Mouse (Mus musculus) limb, embryonic 14.5 days (tissue): Measurements from ENCODE around the gene Msl1. TPM values are rescaled to one million over a fixed set of nuclear protein-coding genes. Genes with fewer than 3 reads are reported as not detected.
A peak's percentile ranks its signal among the peaks of the same experiment; 100 is the strongest.

ENCODE experiments used
- ATAC-seq: fragments of 200-750 bp; cut with Nextera tagmentation; 2 replicates; pipeline ENCODE4 v1.8.0; 2017; ENCODE audit warnings: low read depth, moderate number of reproducible peaks, moderate TSS enrichment; ENCODE audit not compliant: low FRiP score
- DNase-seq: peaks from one replicate; pipeline ENCODE4 v3.0.0-alpha.2; 2015; ENCODE audit warnings: low spot score
- H3K27ac ChIP-seq: fragments of 300-500 bp; sonication (generic); replicated peaks from 2 replicates; pipeline ENCODE4 v1.5.1; 2014; ENCODE audit warnings: low read depth, mild to moderate bottlenecking, low read length, moderate library complexity, mixed read lengths
- H3K27me3 ChIP-seq: fragments of 300-500 bp; sonication (generic); 2 replicates; pipeline ENCODE4 v1.6.1; 2014; ENCODE audit warnings: low read length, mixed read lengths; ENCODE audit not compliant: control insufficient read depth, insufficient read depth
- H3K36me3 ChIP-seq: fragments of 300-500 bp; sonication (generic); 2 replicates; pipeline ENCODE4 v1.6.1; 2014; ENCODE audit warnings: mild to moderate bottlenecking, low read length, moderate library complexity, mixed read lengths; ENCODE audit not compliant: control insufficient read depth, insufficient read depth
- H3K4me1 ChIP-seq: fragments of 300-500 bp; sonication (generic); 2 replicates; pipeline ENCODE4 v1.6.1; 2014; ENCODE audit warnings: antibody characterized with exemption, low read length, mixed read lengths; ENCODE audit not compliant: control insufficient read depth, insufficient read depth
- H3K4me2 ChIP-seq: fragments of 300-500 bp; sonication (generic); replicated peaks from 2 replicates; pipeline ENCODE4 v1.6.1; 2014; ENCODE audit warnings: low read depth, mild to moderate bottlenecking, low read length, moderate library complexity; ENCODE audit not compliant: severe bottlenecking
- H3K4me3 ChIP-seq: fragments of 300-500 bp; sonication (generic); replicated peaks from 2 replicates; pipeline ENCODE4 v1.5.1; 2014; ENCODE audit warnings: low read length
- H3K9ac ChIP-seq: fragments of 300-500 bp; sonication (generic); 2 replicates; pipeline ENCODE4 v1.6.1; 2014; ENCODE audit warnings: mild to moderate bottlenecking, low read depth, low read length, moderate library complexity; ENCODE audit not compliant: severe bottlenecking
- H3K9me3 ChIP-seq: fragments of 300-500 bp; sonication (generic); 2 replicates; pipeline ENCODE4 v1.6.1; 2016; ENCODE audit warnings: low read length; ENCODE audit not compliant: control insufficient read depth
- POLR2A ChIP-seq: fragments of 200-500 bp; IDR thresholded peaks from 2 replicates; pipeline ENCODE4 v1.8.0; 2012; ENCODE audit warnings: inconsistent platforms, mild to moderate bottlenecking, moderate library complexity, borderline replicate concordance; ENCODE audit not compliant: insufficient read depth, insufficient read length; ENCODE audit errors: extremely low read depth
- WGBS: fragments of 180-500 bp; shearing (Covaris S2); extraction: QIAGEN DNeasy Blood & Tissue Kit; methylation state at CpG from one replicate; pipeline ENCODE4 v1.1.7; 2014; 5-methylcytosine and 5-hydroxymethylcytosine counted together
- polyA plus RNA-seq, 2 experiments: library from polyadenylated mRNA; depleted of rRNA in 1 of 2; stranded (reverse) in 1 of 2; unstranded in 1 of 2; fragments of >200 nt; fragmentation: Nextera tagmentation in 1 of 2; extraction: Ambion mirVana in 1 of 2; gene quantifications; 2 replicates each; pipeline versions ENCODE4 v1.2.1 to v1.2.3; 2012 to 2014

The Msl1 gene
- polyA plus RNA-seq, 2 experiments: 19.8 to 81.1 TPM

GRCm38 (mm10) chr11:98768127-98769006 lies 26.9 kb upstream of the Msl1 start:
- no peaks in the 10 kb centered on the region for H3K27me3 ChIP-seq
- H3K36me3 ChIP-seq: peaks cover 66% of the 10 kb centered on the region
- no peak for DNase-seq
- no peak for ATAC-seq
- TF ChIP-seq POLR2A: no peak
- WGBS: 34% methylated on average over 33 of the region's 39 CpGs
- no peak overlapping the region for H3K27ac ChIP-seq
- H3K4me1 ChIP-seq: peaks cover 39% of the 10 kb centered on the region
- H3K4me2 ChIP-seq: peak overlapping the region; percentile 26
- H3K9me3 ChIP-seq: no peaks in the 10 kb centered on the region
- no peak overlapping the region for H3K9ac ChIP-seq
- no peak overlapping the region for H3K4me3 ChIP-seq

DNA sequence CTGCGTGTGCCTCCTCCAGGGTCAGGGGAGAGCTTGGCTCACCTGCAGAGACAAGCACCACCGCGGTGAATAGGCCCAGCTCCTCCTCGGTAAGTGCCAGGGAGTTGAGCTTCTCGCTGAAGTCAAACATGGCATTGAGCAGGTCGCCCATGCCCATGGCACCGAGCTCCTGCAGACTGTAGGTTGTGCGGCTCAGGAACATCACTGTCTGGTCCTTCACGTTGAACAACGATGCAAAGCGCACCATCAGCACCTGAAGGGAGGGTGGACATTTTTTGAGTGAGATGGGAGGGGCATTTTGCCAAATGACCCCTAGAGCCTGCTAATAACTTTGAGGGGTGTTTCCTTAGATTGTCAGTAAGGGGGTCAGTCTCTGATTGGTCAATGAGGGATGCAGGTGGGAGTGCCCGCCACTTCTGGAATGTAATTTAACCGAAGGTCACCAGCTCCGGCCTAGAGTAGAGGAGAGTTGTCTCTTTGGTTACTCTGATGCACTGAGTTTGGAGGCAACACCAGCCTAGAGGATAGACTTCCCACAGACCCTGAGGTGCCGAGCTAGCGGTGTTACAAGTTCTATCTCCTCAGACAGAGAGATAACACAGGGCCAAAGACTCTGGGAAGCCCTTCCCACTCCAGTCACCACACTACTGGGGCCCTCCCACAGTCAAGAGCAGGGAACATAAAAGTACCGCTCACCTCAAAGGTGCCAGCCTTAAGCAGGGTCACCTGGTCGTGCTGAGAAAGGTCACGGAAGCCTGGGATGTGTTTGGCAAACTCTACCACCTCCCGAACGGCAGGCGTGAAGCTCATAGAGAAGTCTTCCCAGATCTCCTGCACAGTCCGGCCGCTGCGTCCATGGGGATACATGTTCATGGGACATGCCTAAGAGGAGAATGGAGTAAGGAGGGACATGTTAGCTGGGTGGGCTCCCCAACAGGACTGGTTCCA lies 26.0 kb upstream of the Msl1 start:
- TF ChIP-seq POLR2A: no peak
- Histone ChIP-seq H3K9ac (no peak overlapping the region), H3K4me1 (peaks cover 46% of the 10 kb centered on the region), H3K27ac (no peak overlapping the region), H3K27me3 (no peaks in the 10 kb centered on the region), H3K36me3 (peaks cover 57% of the 10 kb centered on the region), H3K9me3 (no peaks in the 10 kb centered on the region), H3K4me3 (no peak overlapping the region), H3K4me2 (no peak overlapping the region)
- DNase-seq: no peak
- 88% methylated on average over 25 of the region's 25 CpGs for WGBS
- no peak for ATAC-seq

- no peak overlapping the region for H3K27ac ChIP-seq
- no peaks in the 10 kb centered on the region for H3K9me3 ChIP-seq
- no peaks in the 10 kb centered on the region for H3K27me3 ChIP-seq
- DNase-seq: no peak
- no peak overlapping the region for H3K9ac ChIP-seq
- H3K4me2 ChIP-seq: no peak overlapping the region
- H3K36me3 ChIP-seq: peaks cover 47% of the 10 kb centered on the region
- WGBS: 90% methylated on average over 26 of the region's 26 CpGs
- TF ChIP-seq POLR2A: no peak
- ATAC-seq: no peak
- no peak overlapping the region for H3K4me3 ChIP-seq
- peaks cover 54% of the 10 kb centered on the region for H3K4me1 ChIP-seq
Measured at GRCm38 (mm10) chr11:98770096-98770975, 25.0 kb upstream of the Msl1 start.

GRCm38 (mm10) chr11:98771131-98771530 lies 24.2 kb upstream of the Msl1 start:
- Histone ChIP-seq H3K36me3 (peaks cover 40% of the 10 kb centered on the region), H3K27me3 (no peaks in the 10 kb centered on the region), H3K4me3 (no peak overlapping the region), H3K4me2 (no peak overlapping the region), H3K9ac (no peak overlapping the region), H3K4me1 (peaks cover 53% of the 10 kb centered on the region), H3K9me3 (no peaks in the 10 kb centered on the region), H3K27ac (no peak overlapping the region)
- no peak for TF ChIP-seq POLR2A
- ATAC-seq: no peak
- 94% methylated on average over 18 of the region's 18 CpGs for WGBS
- DNase-seq: no peak
